Mouse (Mus musculus) erythroid progenitor cell, adult 5-6 weeks (primary cell): ENCODE measurements around the gene Zfp239. TPM values are rescaled to one million over a fixed set of nuclear protein-coding genes. Genes with fewer than 3 reads are reported as not detected.
A peak's percentile ranks its signal among the peaks of the same experiment; 100 is the strongest.

Experiments
- ATAC-seq: replicated peaks from 2 replicates; pipeline ENCODE4 v1.8.0; 2016; ENCODE audit warnings: moderate number of reproducible peaks, mild to moderate bottlenecking, moderate TSS enrichment, inconsistent platforms; ENCODE audit not compliant: poor library complexity, low FRiP score, severe bottlenecking
- total RNA-seq, 2 experiments: library from RNA; stranded (forward) in 1 of 2; stranded (reverse) in 1 of 2; fragments of 150-400 nt in 1 of 2; fragments of 186-747, 209-891 nt in 1 of 2; gene quantifications; 2 replicates each; pipeline versions ENCODE4 v1.2.3 to v1.2.4; 2015 to 2017; ENCODE audit warnings: low replicate concordance in 2 of 2

Gene Zfp239
- total RNA-seq, 2 experiments from 2014 or later: 1.1 TPM; not detected in 1

DNA sequence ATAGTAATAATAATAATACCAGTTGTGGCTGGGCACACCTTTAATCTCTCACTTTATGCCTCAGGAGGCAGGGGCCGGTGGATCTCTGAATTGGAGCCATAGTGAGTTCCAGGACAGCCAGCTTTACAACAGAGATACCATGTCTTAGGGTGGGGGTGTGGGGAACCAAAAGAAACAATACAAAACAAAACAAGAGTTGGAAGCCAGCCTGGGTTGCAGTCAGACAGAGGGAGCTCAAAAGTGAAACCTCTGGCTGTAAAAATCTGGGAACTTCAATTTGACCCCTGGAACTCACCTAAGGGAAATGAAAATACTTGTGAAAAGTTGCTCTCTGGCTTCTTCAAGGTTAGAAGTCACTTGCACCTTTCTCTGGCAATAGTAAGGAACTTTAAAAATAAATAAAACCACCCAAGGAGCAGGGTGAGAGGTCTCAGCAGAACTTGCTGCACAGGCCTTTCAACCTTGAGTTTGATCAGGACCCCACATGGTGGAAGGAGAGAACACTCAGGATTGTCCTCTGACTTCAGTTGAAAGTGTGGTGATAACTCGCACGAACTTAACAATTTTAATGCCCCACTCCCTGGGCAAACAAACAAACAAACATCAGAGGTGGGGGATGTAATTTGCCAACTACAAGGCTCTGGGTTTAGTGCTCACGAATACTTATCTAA, 43.5 kb downstream of the Zfp239 start:
- no peak for ATAC-seq

DNA sequence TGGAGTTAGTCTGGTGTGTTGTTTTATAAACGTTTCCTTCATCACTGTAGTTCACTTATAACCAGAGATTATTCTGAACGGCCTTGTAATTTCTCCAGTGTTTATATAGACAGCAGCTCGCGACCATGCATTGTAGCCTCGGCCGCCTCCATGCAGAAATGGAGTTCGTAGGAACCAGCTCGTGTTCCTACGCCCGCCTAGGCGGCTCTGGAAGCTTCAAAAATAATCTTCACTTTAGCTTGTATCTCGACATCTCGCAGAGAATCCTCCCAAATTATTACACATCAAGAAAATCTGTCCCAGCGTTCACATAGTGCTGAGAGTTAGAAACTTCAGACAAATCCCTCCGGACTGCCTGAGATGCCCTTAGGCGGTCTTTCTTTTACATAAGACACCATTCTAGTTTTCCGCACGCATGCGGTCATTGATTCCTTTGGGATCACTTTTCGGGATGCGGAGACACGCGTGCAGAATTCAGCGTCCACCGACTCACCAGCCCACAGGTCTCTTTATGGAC, 44.2 kb downstream of the Zfp239 start:
- ATAC-seq: no peak

DNA sequence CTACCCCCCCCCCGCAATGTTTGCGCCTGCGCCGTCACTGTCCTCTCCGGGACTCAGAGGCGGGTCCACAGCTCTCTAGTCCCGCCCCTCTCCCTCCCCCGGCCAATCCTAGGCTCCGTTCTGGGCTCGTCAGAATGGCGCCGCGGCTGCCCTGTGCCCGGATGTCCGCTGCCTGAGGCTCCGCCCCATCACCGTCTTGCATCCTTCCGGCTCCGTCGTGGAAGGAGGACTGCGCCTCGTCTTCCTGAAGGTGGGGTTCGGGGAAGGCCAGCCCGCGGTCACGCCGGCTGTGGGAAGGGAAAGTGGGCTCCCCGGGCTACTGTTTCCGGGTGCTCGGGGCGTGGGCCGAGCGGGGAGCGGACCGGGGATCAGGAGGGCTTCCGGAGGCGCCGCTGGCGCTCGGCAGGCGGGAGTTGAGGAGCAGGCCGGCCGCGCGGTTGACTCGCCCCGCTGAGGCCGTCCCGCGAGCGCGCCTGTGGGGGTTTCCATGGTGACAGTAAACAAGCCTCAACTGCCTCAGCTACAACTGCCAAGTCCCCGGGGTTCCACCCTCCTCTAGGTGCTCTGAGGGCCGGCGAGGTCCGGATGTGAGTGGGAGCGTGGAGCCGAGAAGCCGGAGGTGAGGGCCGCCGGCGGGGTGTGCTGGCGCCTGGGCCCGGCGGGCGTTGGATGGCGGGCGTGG, 44.8 kb downstream of the Zfp239 start:
- ATAC-seq: peak; percentile 86

DNA sequence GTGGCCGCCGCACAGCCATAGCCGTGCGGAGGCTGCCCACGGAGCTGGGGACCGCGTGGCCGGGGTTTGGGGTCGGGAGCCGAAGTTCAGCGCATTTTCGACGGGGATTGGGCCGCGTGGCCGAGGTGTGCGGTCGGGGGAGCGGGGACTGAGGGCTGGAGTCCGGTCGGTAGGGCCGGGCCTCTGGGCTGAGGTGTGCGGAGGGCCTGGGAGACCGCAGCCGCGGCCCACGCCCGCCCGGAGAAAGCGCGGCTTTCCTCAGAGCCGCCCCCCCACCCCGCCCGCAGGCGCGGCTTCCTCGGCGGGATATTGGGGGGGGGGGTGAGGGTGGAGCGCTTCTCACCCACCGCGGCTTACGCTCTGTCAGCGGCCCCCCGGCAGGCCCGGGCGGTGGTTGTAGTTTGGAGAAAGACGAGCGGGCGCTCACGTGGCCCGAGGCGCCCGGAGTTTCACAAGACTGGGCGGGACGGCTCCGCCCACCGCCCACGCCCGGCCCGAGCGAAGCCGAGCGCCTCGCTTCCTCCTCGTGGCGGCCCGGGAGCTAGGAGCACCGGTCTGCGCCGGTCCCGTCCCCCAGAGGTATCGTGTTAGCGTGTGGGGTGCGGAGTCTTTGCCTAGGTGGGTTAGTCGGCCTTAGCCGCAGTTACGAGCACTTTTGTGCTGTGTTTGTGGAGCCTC, 45.5 kb downstream of the Zfp239 start:
- ATAC-seq: peak; percentile 69

DNA sequence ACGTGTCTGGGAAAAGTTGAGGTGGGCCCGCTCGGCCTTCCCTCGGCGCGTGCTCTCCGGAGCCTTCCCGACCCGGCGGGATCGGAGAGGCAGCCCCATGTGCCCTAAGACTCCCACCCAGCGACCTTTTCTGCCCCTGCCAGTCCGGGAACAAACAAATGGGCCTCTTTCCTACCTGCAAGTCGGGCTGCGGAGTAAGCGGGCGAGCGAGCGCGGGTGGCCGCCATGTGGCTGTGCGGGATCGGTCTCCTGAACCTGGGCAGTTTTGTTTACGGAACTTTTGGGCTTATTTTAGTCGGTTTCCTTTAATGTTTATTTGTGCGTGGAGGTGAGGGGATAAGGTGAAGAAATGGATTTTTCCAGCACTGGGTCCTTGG, 46.1 kb downstream of the Zfp239 start:
- ATAC-seq: peak; percentile 11; the same call in 1 of the 2 replicates

DNA sequence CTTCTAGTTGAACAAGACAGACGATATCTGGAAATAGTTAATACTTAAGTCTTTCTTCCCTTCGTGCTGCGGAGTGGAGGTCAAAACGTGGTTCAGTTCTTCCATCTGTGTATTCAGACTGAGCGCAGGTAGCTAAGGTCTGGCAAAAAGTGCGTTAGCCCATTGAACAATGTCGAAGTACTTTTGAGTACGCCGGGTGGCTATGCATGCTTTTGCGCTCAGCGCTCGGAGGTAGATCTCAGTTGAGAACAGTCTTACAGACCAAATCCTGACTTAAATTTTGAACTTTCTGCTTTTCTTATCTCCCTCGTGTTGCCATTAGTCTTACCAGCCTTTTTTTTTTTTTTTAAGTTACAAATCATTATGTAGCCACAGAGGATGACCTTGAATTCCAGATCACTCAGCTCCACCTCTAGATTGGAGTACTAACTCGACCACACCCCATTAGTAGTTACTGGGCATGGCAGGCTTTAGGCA, 46.6 kb downstream of the Zfp239 start:
- peak; percentile 62 for ATAC-seq

DNA sequence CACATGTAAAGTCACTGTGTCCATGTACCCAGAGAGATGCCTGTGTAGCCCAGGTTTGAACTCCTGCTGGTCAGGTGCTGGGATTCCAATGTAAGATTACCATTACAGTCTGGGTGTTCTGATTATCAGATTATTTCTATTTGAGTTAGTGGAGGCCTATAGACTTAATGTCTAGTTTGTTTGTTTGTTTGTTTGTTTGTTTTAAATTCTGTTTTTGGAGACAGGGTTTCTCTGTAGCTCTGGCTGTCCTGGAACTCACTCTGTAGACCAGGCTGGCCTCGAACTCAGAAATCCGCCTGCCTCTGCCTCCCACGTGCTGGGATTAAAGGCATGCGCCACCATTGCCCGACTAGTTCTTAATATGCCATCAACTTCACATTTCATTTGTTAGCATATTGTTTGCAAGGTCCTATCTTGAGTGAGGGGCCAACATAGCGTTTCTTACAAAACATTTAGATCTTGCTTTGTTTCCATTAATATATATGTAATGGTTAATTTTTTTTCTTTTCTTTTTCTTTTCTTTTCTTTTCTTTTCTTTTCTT, 48.3 kb downstream of the Zfp239 start:
- no peak for ATAC-seq

DNA sequence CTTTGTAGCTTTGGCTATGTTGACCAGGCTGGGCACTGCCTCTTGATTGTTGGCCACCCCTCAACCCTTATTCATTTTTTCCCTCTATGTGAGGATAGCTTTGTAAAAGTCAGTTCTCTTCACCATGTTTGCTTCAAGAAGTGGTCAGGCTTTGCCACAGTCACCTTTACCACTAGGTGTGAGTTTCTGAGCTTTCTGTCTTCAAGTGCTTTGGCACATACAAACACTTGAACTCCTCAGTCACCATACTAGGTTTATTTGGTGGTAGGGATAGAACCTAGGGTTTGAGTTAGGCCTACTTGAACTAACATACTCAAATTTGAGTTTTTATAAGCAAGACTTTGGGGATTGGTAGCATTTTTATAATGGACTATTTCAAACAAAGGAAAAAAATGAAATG, 52.6 kb downstream of the Zfp239 start:
- ATAC-seq: no peak

DNA sequence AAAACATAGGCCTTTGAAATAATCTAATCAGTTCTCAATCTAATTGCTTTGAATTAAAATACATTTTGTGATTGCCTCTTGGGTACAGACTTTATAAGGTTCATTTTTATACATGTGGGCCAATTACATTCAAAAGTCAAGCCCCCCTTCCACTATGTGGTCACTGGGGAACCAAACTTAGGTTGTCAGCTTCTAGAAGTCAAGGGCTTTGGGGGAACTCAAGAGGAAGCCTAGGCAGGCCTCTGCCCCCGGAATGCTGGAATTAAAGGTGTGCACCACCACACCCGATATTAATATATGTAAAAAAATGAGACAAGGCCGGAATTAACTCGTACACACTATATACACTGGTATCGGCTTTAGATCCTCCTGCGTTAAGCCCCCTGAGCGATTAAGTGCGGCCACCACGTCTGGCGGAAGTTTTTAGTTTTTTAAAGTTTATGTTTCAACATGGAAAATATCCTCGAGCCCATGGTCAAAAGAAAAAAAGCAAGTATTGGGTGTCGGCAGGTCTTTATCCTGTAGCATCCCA, 54.4 kb downstream of the Zfp239 start:
- no peak for ATAC-seq

DNA sequence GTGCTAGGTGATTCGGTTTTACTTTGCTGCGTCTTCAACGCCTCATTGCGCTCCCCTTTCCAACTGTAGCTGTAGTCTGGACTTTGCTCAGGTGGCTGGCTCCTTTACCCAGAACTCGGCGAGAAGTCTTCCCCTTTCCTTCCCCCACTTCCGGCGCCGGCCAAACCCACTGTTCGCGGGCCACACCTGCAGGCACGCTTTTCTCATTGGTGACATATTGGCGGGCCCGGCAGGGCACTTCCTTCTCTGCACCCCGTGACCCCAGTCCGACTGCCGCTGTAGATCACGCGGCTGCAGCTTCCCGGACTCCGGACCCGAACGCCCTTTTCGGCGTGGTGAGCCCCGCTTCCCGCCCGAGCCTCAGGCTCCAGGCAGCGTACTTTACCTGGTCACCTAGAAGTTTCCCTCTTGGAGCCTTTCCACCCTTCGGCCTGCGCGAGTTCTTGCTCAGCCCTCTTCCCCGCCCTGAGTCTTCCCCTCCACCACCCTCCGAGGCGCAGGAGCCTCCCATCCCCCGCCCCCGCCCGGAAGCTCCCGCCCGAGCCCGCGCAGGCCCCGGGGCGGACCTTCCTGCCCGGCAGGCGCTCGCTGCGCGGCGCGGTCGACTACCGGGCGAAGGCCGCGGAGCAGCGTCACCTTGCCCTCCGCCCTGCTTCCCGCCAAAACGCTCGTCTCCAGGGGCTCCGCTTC, 55.0 kb downstream of the Zfp239 start:
- peak; percentile 92 for ATAC-seq

DNA sequence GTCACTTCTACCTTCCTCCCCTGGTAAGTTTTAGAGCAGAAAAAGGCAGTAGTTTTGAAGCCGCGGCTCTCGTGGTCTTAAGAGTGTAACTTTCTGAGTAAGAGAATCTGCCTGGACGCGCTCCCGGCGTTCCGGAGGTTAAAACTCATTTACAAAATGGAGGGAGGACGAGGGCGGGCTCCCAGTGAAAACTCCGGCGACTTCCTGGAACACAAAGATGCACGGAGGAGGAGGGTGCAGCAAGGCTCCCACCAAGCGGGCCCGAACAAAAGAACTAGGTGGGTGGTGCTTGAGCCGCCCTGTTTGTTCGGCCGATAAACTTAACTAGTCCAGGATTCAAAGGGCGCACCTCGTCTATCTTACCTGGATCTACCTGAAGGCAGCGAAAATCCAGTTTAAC, 55.7 kb downstream of the Zfp239 start:
- peak; percentile 47 for ATAC-seq

DNA sequence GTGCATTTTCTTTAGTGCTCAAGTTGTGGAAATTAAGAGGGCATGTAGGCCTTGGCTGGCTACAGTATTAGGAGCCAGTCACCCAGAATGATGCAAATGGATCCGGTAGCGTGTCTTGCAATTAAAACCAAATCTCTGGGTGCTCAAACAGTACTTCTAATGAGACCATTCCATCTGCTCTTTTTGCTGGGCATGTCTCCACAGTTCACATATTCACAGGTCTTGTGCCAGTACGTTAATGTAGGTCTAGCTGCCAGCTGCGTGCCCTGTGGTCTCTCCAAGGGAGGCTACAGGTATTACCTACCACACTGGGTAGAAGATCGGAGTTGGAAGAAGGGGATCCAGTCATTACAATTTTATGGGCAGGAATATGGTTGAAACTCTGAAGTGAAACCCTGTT, 56.1 kb downstream of the Zfp239 start:
- no peak for ATAC-seq

DNA sequence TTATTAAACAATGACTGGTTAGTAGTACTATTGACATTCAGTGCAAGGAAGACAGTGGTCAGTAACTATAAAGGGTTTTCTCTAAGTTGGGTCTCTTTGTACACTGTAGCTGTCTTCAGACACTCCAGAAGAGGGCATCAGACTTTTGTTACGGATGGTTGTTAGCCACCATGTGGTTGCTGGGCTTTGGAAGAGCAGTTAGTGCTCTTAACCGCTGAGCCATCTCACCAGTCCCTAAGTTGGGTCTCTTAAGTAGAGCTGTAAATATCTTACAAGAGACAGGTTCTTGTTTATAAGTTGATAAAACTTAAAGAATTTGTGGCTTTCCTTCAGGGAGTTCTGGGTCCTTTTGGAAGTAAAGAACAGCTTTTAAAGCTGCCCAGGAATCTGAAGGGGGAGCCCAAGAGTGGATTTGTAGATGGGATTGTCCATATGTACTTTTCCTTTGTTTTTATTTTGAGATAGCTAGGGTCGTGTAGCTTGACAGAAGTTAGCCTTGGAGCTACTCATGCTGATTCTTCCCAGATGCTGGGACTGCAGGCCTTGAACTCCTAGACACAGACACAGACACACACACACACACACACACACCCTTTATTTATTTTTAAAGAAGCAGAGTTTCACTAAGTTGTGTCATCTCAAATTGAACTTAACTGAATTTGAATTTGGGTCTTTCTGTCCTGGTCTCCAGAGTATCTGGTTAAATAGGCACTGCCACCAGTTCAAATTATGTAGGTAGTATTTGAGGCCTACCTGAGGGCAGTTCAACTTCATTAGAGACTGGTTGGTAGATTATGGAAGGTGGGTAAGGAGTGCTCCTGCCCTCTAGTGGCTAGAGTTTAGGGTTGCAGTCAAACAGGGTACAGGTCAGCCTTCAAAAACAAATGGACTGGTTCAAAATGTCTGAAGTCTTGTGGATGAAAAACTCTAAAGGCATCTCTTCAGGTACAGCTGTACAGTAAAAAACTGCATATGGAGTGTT, 59.0 kb downstream of the Zfp239 start:
- ATAC-seq: peak; percentile 56

DNA sequence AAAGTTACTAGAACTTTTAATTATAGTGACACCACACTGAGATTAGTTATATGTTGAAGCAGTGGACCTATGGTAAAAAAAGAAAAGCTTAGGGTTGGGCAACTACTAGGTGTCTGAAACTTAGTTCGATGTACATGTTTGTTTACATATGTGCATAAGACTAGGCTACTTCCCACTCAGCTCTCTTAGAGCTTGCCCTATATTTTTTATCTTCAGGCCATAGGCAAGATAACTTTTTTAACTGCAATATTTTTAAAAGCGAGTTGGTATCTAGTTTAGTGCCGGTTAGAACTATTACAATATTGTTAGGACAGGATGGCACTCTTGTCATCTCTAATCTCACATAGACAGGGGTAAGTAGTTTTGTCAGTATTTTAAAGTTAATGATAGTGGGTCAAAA, 60.1 kb downstream of the Zfp239 start:
- no peak for ATAC-seq

Other genes with a start within 250 kb of the Zfp239 start
- gene Zfp637, start 20.9 kb upstream of the Zfp239 start, total RNA-seq (2015; ENCODE audit: low replicate concordance): 9.4 and 13.4 TPM in 2 replicates
- 3.5 TPM in 1 of 2 replicates, not detected in the other for gene Zfp637, start 20.9 kb upstream of the Zfp239 start, total RNA-seq (2017; ENCODE audit: low replicate concordance)
- gene Hnrnpf, start 38.2 kb downstream of the Zfp239 start, total RNA-seq (2015; ENCODE audit: low replicate concordance): 403 and 407 TPM in 2 replicates
- gene Hnrnpf, start 38.2 kb downstream of the Zfp239 start, total RNA-seq (2017; ENCODE audit: low replicate concordance): 524 and 658 TPM in 2 replicates
- gene Fxyd4, start 75.6 kb downstream of the Zfp239 start, total RNA-seq (2015; ENCODE audit: low replicate concordance): not detected in 2 replicates
- not detected in 2 replicates for gene Fxyd4, start 75.6 kb downstream of the Zfp239 start, total RNA-seq (2017; ENCODE audit: low replicate concordance)
- gene Rasgef1a, start 149.3 kb downstream of the Zfp239 start, total RNA-seq (2015; ENCODE audit: low replicate concordance): not detected in 2 replicates
- gene Rasgef1a, start 149.3 kb downstream of the Zfp239 start, total RNA-seq (2017; ENCODE audit: low replicate concordance): not detected in 2 replicates